Mouse (Mus musculus) urinary bladder, adult 2 months (tissue): ENCODE data around the gene Ptrh2. TPM values are rescaled to one million over a fixed set of nuclear protein-coding genes. Genes with fewer than 3 reads are reported as not detected.
"Not testable (repeated sequence)": the region's sequence is repeated elsewhere in the genome, so short reads cannot be mapped to it uniquely, and the experiment has no call there.

Source experiments
- DNase-seq: peaks from one replicate; pipeline ENCODE4 v3.0.0; 2022; ENCODE audit warnings: low spot score
- polyA plus RNA-seq: library from polyadenylated mRNA; depleted of rRNA; stranded (reverse); fragments of >200 nt; gene quantifications from 2 replicates; pipeline ENCODE4 v1.2.3, GENCODE M21; 2012; rRNA removed

Ptrh2 gene
- polyA plus RNA-seq, 1 experiment: 12.8 TPM

DNA sequence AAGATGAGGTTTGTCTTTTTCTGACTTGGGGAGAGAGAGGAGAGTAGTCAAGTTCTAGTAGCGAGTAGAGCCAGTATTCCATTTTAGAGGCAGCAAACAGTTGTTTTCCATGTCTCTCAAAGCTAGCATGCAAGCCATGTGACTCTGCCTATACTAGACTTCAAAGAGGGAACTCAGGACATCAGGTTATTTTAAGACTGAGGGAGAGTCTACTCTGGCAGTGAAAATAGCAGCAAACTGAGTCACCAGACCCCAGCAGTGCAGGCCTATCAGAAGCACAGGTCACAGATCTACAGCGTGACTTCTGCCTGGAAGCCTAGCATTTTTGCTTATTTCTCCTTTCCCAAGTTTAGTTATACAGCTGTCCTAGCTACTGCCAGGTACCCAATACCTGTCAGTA is 47.7 kb downstream of the Ptrh2 start:
- DNase-seq: no peak

DNA sequence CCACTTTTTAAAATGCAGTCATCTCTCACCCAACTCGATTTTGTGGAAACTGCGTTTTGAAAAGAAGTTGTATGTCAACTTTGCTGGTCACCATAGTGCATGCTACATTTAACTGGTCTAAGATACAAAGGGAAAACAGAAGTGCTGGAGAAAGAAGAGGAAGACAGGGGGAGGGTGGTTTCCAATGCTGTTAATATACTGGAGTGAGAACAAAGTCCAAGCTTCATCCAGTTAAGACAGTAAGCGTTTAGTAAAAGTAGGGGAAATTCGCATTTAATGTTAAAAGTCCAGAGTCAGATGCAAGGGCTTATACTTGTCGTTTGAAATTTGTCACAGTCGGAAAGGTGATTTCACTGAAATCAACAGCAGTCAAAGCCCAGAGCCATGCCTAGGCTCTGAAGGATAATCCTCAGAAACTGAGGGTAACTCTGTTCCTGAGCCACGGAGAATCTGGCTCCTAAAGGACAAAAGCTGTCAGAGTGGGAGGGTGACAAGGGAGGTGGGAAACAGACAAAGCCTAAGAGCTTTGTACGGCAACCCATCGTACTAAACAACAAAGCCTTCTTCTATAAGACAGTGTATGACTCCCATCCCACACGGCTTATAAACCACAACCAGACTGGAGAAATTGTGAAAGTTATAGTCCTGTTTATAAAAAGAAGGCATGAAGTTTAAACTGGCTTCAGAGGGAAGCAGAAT is 50.6 kb downstream of the Ptrh2 start:
- no peak for DNase-seq

DNA sequence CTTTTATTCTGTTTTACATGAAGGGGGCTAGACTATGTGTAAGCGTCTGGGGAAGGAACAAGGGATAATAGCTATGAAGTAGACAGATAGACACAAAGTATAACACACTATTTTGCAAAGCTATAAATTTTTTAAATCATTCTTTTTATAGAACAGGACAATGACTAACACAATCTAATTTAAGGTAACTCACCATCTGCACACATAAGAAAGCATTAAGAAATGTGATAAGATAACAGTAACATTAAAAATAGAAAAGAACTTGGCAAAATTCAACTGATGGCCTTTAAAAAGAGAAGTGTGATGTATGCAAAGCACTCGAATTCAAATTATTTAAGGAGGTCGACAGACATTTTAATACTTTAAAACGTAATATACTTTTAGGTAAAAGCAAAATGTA is 51.2 kb downstream of the Ptrh2 start:
- DNase-seq: no peak

DNA sequence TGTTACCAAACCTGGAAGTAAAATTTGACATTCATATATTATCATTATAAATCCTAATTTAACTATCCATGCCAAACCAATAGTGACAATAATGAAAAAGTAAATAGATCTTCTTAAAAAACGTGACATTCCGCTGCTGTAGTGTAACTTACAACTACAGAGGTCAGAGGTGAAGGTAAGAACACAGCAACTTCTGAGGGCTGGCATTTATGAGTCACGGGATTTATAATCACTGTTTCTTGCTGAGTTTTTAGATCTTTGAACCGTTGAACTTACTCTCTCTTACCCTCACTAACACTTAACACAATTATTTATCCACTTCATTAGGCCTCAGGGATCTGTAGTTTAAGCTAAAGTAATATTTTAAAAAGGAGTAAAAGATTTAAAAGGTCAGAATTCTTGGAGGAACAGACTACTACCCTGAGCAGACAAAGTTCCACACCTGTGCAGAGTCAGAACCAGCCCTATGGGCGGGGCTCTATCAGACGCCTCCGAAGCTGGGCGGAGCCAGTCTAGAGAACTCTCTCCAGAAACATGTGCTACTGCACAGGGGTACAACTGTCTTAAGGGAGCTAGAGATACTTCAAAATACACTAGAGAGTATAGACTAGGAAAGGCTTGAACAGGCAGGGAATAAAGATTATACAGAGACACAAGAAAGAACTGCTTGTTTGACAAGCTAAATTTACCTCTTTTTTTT is 53.7 kb downstream of the Ptrh2 start:
- no peak for DNase-seq

DNA sequence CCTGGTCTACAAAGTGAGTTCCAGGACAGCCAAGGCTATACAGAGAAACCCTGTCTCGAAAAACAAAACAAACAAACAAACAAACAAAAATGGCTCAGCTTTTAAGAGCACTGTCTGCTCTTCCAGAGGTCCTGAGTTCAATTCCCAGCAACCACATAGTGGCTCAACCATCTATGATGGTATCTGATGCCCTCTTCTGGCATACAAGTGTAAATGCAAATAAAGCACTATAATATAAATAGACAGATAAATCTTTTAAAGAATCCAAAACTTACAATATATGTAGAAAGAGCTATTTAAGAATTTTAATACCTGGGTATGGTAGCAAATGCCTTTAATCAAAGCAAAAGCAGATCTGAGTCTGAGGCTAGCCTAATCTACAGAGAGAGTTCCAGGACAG is 54.5 kb downstream of the Ptrh2 start:
- DNase-seq: not testable (repeated sequence)

DNA sequence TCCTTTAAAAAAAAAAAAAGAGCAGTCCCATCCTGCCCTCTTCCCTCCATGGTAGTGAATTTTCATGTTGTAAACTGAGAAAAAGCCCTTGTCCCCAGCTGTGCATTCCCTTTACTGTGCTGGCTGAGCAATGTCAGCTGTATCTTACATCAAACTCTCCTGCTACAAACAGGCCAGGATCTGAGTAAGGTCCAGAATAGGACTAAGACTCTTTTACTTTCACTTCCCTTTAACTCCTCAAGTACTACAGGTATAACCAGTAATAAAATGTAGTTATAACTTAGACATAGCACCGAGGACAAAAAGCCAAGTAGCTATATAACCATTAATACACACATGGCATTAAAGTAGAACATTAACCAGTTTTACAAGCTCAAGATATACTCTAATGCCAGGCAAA is 55.2 kb downstream of the Ptrh2 start:
- DNase-seq: no peak

DNA sequence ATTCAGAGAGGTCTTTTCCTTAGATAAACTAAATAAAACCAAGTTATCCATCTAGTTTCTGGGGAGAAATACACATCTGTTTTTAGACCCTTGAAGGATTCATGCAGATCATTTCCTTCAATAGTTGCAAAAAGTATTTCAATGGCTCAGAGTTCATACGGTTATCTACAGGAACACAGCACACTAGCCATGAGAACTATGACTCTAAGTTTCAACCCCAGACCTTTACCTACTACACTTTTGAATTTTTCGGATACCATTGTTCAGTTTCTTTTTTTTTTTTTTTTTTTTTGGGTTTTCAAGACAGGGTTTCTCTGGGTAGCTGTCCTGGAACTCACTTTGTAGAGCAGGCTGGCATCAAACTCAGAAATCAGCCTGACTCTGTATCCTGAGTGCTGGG is 55.7 kb downstream of the Ptrh2 start:
- no peak for DNase-seq

DNA sequence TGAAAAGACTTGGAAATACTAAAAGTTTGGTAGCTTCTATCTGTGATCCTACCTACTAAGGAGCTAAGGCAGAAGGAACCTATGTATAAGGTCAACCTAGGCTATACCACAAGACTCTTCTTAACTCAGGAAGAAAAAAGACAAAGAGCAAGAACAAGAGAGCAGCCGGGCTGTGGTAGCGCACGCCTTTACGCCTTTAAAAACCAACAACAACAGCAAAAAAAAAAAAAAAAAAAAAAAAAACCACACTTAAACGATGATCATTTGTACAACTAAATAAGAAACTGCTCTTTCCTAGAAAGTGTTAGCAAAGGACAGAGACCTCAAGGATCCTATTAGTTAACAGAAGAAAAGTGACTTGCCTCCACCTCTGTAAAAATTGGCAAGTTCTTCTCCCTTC is 57.7 kb downstream of the Ptrh2 start:
- no peak for DNase-seq

Other genes with a start within 250 kb of the Ptrh2 start
- gene Rnft1, start 199.3 kb upstream of the Ptrh2 start, polyA plus RNA-seq: 22.5 and 26.4 TPM in 2 replicates
- gene Rps6kb1, start 139.2 kb upstream of the Ptrh2 start, polyA plus RNA-seq: 17.4 and 17.9 TPM in 2 replicates
- 6.5 and 7.9 TPM in 2 replicates for gene Tubd1, start 139.0 kb upstream of the Ptrh2 start, polyA plus RNA-seq
- gene Vmp1, start 149 bp upstream of the Ptrh2 start, polyA plus RNA-seq: 232 and 365 TPM in 2 replicates
- gene Cltc, start 73.6 kb downstream of the Ptrh2 start, polyA plus RNA-seq: 193 and 196 TPM in 2 replicates
- gene Dhx40, start 123.8 kb downstream of the Ptrh2 start, polyA plus RNA-seq: 30.2 and 31.9 TPM in 2 replicates